Mouse (Mus musculus) lung, adult 2 months (tissue): Measurements from ENCODE around the gene Hsd17b13.
"Not testable (repeated sequence)": the region's sequence is repeated elsewhere in the genome, so short reads cannot be mapped to it uniquely, and the experiment has no call there.

Experiments used
- CTCF ChIP-seq: fragments of 200-500 bp; IDR thresholded peaks from 2 replicates; pipeline ENCODE4 v1.5.1; 2011; ENCODE audit warnings: mild to moderate bottlenecking, low read length, control low read depth; ENCODE audit not compliant: insufficient read depth
- POLR2A ChIP-seq: fragments of 200-500 bp; IDR thresholded peaks from 2 replicates; pipeline ENCODE4 v1.6.1; 2011; ENCODE audit warnings: low read depth, mild to moderate bottlenecking, control low read depth, low read length, borderline replicate concordance; ENCODE audit errors: extremely low read depth

DNA sequence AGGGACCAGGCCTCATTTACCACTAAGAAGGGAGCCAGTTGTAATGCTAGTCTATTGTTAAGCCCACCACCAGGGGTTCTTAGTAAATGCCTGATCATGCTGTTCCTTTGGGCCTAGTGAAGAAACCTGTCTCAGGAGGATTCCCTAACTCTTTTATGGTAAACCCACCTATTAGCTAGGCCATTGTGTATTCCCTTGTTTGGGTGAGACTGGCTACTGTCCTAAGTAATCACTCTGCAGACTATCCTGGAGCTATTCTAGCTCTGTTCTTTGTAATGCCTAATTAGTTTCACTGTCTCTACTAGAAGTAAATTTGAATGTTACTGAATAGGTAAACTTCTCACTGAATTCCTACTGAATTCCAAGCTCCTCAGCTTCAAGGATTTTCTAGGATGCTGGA, 45.3 kb downstream of the Hsd17b13 start:
- not testable (repeated sequence) for TF ChIP-seq CTCF, POLR2A
